Comparison of ENCODE assay signal across 23 mouse cellular contexts in the genomic region with DNA sequence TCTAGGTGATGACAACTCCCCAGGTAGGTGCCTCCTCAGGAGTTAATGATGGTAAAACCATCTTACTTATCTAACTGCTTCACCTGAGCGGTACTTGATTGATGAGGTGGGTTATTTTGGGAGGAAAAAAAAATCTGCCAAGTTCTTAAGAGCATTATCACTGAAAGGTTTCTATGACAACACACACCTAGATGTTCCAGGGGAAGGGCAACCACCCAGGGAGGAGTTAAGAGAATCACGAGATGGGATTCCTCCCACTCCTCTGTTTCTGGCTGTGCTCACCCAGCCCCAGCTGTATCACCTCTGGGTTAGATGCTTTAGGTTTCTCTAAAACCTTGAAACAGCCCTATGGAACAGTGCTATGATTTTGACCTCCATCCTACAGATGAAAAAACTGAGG. TPM values are rescaled to one million over a fixed set of nuclear protein-coding genes. Genes with fewer than 3 reads are reported as not detected.
DNase-seq lines count a peak whose midpoint lies in the region; ATAC-seq and TF ChIP-seq lines count a peak whose summit lies in the region.
"Had no signal": no experiment of that assay in that cellular context is flagged by ENCODE, and none has a peak within 500 bp of the region (broad histone marks: within the 10 kb centered on the region; RNA-seq: fewer than 3 reads in every experiment).

No protein-coding gene starts in this region.

- H3K36me3 ChIP-seq in forebrain, postnatal 0 days (ENCODE audit: insufficient read depth): no peaks in the 10 kb centered on the region
- H3K36me3 ChIP-seq in forebrain, embryonic 11.5 days (ENCODE audit: control insufficient read depth, insufficient read depth, low read length): no peaks in the 10 kb centered on the region
- H3K36me3 ChIP-seq in midbrain, postnatal 0 days (ENCODE audit: insufficient read depth, low read length): no peaks in the 10 kb centered on the region
- no peaks in the 10 kb centered on the region for H3K36me3 ChIP-seq in midbrain, embryonic 14.5 days (ENCODE audit: control insufficient read depth, insufficient read depth, low read length)
- H3K36me3 ChIP-seq: embryonic facial prominence, embryonic 13.5 days; embryonic facial prominence, embryonic 15.5 days; forebrain, embryonic 12.5 days had no signal

- 0 out of 2 replicates have a peak overlapping the region, but pooled peaks have one; percentile 45 for H3K27ac ChIP-seq in forebrain, postnatal 0 days (ENCODE audit: low read depth, low read length)
- H3K27ac ChIP-seq in forebrain, embryonic 11.5 days (ENCODE audit: low read depth, low read length): no peak overlapping the region
- H3K27ac ChIP-seq in midbrain, postnatal 0 days (ENCODE audit: low read depth, low read length): no peak overlapping the region
- H3K27ac ChIP-seq in midbrain, embryonic 14.5 days (replicated peaks; ENCODE audit: low read depth, low read length): no peak overlapping the region
- H3K27ac ChIP-seq: embryonic facial prominence, embryonic 13.5 days; embryonic facial prominence, embryonic 15.5 days; forebrain, embryonic 12.5 days had no signal

- H3K4me1 ChIP-seq in forebrain, postnatal 0 days (ENCODE audit: insufficient read depth): no peaks in the 10 kb centered on the region
- H3K4me1 ChIP-seq in forebrain, embryonic 11.5 days (replicated peaks; ENCODE audit: control insufficient read depth, insufficient read depth, low read length): no peaks in the 10 kb centered on the region
- no peaks in the 10 kb centered on the region for H3K4me1 ChIP-seq in midbrain, postnatal 0 days (ENCODE audit: insufficient read depth, low read length)
- no peaks in the 10 kb centered on the region; the same call in 1 of the 2 replicates for H3K4me1 ChIP-seq in midbrain, embryonic 14.5 days (ENCODE audit: control insufficient read depth, insufficient read depth, low read length)
- H3K4me1 ChIP-seq: embryonic facial prominence, embryonic 13.5 days; embryonic facial prominence, embryonic 15.5 days had no signal

- no peak for TF ChIP-seq CTCF in forebrain, postnatal 0 days (IDR thresholded peaks at IDR 0.05; ENCODE audit: low read depth)
- no peak for TF ChIP-seq CTCF in midbrain, postnatal 0 days (IDR thresholded peaks at IDR 0.05)

- H3K27me3 ChIP-seq in forebrain, postnatal 0 days (ENCODE audit: insufficient read depth, low read length): no peaks in the 10 kb centered on the region
- no peaks in the 10 kb centered on the region for H3K27me3 ChIP-seq in forebrain, embryonic 11.5 days (ENCODE audit: control insufficient read depth, insufficient read depth, low read length)
- H3K27me3 ChIP-seq in midbrain, postnatal 0 days (ENCODE audit: insufficient read depth, low read length): no peaks in the 10 kb centered on the region
- H3K27me3 ChIP-seq in midbrain, embryonic 14.5 days (ENCODE audit: control insufficient read depth, insufficient read depth, low read length): no peaks in the 10 kb centered on the region
- H3K27me3 ChIP-seq: embryonic facial prominence, embryonic 13.5 days; embryonic facial prominence, embryonic 15.5 days had no signal

- peak; percentile 80 for ATAC-seq in forebrain, postnatal 0 days
- no peak for ATAC-seq in forebrain, embryonic 11.5 days (replicated peaks; ENCODE audit: low FRiP score)
- no peak for ATAC-seq in midbrain, postnatal 0 days (ENCODE audit: low FRiP score)
- ATAC-seq in midbrain, embryonic 14.5 days (ENCODE audit: low FRiP score, low TSS enrichment): no peak
- ATAC-seq: forebrain, embryonic 14.5 days had no signal

- no peak overlapping the region for H3K4me2 ChIP-seq in forebrain, postnatal 0 days (ENCODE audit: low read depth)
- H3K4me2 ChIP-seq in forebrain, embryonic 11.5 days (ENCODE audit: low read depth, low read length, severe bottlenecking): no peak overlapping the region
- no peak overlapping the region for H3K4me2 ChIP-seq in midbrain, postnatal 0 days (ENCODE audit: low read depth, low read length, poor library complexity, severe bottlenecking)
- H3K4me2 ChIP-seq in midbrain, embryonic 14.5 days (ENCODE audit: low read length): no peak overlapping the region
- H3K4me2 ChIP-seq: embryonic facial prominence, embryonic 13.5 days; embryonic facial prominence, embryonic 15.5 days; forebrain, embryonic 12.5 days had no signal

- H3K9me3 ChIP-seq in forebrain, postnatal 0 days (ENCODE audit: low read length): no peaks in the 10 kb centered on the region
- H3K9me3 ChIP-seq in forebrain, embryonic 11.5 days (ENCODE audit: control insufficient read depth, low read length): no peaks in the 10 kb centered on the region
- no peaks in the 10 kb centered on the region for H3K9me3 ChIP-seq in midbrain, postnatal 0 days (ENCODE audit: low read length)
- H3K9me3 ChIP-seq in midbrain, embryonic 14.5 days (ENCODE audit: control insufficient read depth, low read length): no peaks in the 10 kb centered on the region
- H3K9me3 ChIP-seq: embryonic facial prominence, embryonic 13.5 days; embryonic facial prominence, embryonic 15.5 days; forebrain, embryonic 12.5 days had no signal

- H3K9ac ChIP-seq in forebrain, postnatal 0 days: no peak overlapping the region
- H3K9ac ChIP-seq in forebrain, embryonic 11.5 days (ENCODE audit: low read length): no peak overlapping the region
- H3K9ac ChIP-seq in midbrain, postnatal 0 days (replicated peaks; ENCODE audit: low read length, poor library complexity, severe bottlenecking): no peak overlapping the region
- H3K9ac ChIP-seq in midbrain, embryonic 14.5 days (replicated peaks; ENCODE audit: low read length): no peak overlapping the region
- H3K9ac ChIP-seq: embryonic facial prominence, embryonic 13.5 days; embryonic facial prominence, embryonic 15.5 days; forebrain, embryonic 12.5 days had no signal

- WGBS in forebrain, postnatal 0 days: 58% methylated on average over 2 of the region's 2 CpGs
- WGBS in forebrain, embryonic 11.5 days: 67% methylated on average over 2 of the region's 2 CpGs
- WGBS in midbrain, postnatal 0 days: 47% methylated on average over 2 of the region's 2 CpGs
- WGBS in midbrain, embryonic 14.5 days: 77% methylated on average over 2 of the region's 2 CpGs

- H3K4me3 ChIP-seq in forebrain, postnatal 0 days (ENCODE audit: low read depth, low read length): no peak overlapping the region
- H3K4me3 ChIP-seq in forebrain, embryonic 11.5 days (ENCODE audit: low read depth, low read length): no peak overlapping the region
- H3K4me3 ChIP-seq in midbrain, postnatal 0 days (ENCODE audit: low read depth, low read length): no peak overlapping the region
- H3K4me3 ChIP-seq in midbrain, embryonic 14.5 days (replicated peaks; ENCODE audit: low read depth, low read length): no peak overlapping the region
- H3K4me3 ChIP-seq: embryonic facial prominence, embryonic 13.5 days; embryonic facial prominence, embryonic 15.5 days; erythroblast, embryonic 14.5 days; forebrain, embryonic 12.5 days had no signal

- peak; percentile 33 for DNase-seq in forebrain, postnatal 0 days
- no peak for DNase-seq in forebrain, embryonic 11.5 days (ENCODE audit: low spot score)
- peak; percentile 14 for DNase-seq in midbrain, postnatal 0 days (ENCODE audit: low spot score)
- no peak for DNase-seq in midbrain, embryonic 14.5 days
- DNase-seq in brain, adult 2 months (ENCODE audit: low read depth, low spot score): peak; percentile 61
- peak; percentile 45 for DNase-seq in brain, embryonic 18.5 days (ENCODE audit: low read depth, low spot score)
- no peak for DNase-seq in right cerebral cortex, postnatal 25 days
- DNase-seq in thymus, postnatal 14 days: no peak
- DNase-seq: adrenal gland, adult 2 months; adrenal gland, postnatal 10 days; adrenal gland, postnatal 25 days; cerebellum, adult 11 months; cerebellum, adult 18-20 months; cerebellum, adult 8-10 months; cerebellum, adult 9-11 months; cerebellum, postnatal 14 days; cerebellum, postnatal 36 days; embryo, embryonic 11 days had no signal

RNA-seq across cellular contexts. Expression of gene Abat, which starts 16.3 kb away (rescaled TPM):
- total RNA-seq in forebrain, postnatal 0 days (2014; rRNA removed): 76.1 and 104 TPM in 2 replicates
- 54.9 and 69.4 TPM in 2 replicates for polyA plus RNA-seq in forebrain, postnatal 0 days (2015; fragmentation: Nextera tagmentation; extraction: Ambion mirVana)
- polyA plus RNA-seq in forebrain, embryonic 11.5 days (2014; fragmentation: Nextera tagmentation; extraction: Ambion mirVana): 22.2 and 22.7 TPM in 2 replicates
- 117 and 137 TPM in 2 replicates for total RNA-seq in midbrain, postnatal 0 days (2014; rRNA removed)
- polyA plus RNA-seq in midbrain, postnatal 0 days (2015; fragmentation: Nextera tagmentation; extraction: Ambion mirVana): 89.4 and 92.7 TPM in 2 replicates
- polyA plus RNA-seq in midbrain, embryonic 14.5 days (2014; fragmentation: Nextera tagmentation; extraction: Ambion mirVana): 44.2 and 51.2 TPM in 2 replicates

RNA-seq across cellular contexts. Expression of gene Mettl22, which starts 26.4 kb away (rescaled TPM):
- 34.8 and 61.6 TPM in 2 replicates for total RNA-seq in forebrain, postnatal 0 days (2014; rRNA removed)
- polyA plus RNA-seq in forebrain, postnatal 0 days (2015; fragmentation: Nextera tagmentation; extraction: Ambion mirVana): 85.9 and 94.3 TPM in 2 replicates
- polyA plus RNA-seq in forebrain, embryonic 11.5 days (2014; fragmentation: Nextera tagmentation; extraction: Ambion mirVana): 16.4 and 22.1 TPM in 2 replicates
- total RNA-seq in midbrain, postnatal 0 days (2014; rRNA removed): 37.4 and 61.9 TPM in 2 replicates
- polyA plus RNA-seq in midbrain, postnatal 0 days (2015; fragmentation: Nextera tagmentation; extraction: Ambion mirVana): 80.0 and 88.7 TPM in 2 replicates
- polyA plus RNA-seq in midbrain, embryonic 14.5 days (2014; fragmentation: Nextera tagmentation; extraction: Ambion mirVana): 44.4 and 73.1 TPM in 2 replicates

Comparison
In these comparisons a context has a peak if more than half of its experiments do, and no peak if none do; other contexts are left out.
1. DNase-seq: peak in forebrain, postnatal 0 days (single experiment), midbrain, postnatal 0 days (single experiment), brain, adult 2 months (single experiment) and brain, embryonic 18.5 days (single experiment); none in forebrain, embryonic 11.5 days (single experiment), midbrain, embryonic 14.5 days (single experiment), right cerebral cortex, postnatal 25 days (single experiment) and thymus, postnatal 14 days (single experiment).